18 mouse cellular contexts compared by ENCODE assay signal in genomic region chr10:60792365-60792764, GRCm38 (mm10). TPM values are rescaled to one million over a fixed set of nuclear protein-coding genes. Genes with fewer than 3 reads are reported as not detected.
DNase-seq lines count a peak whose midpoint lies in the region; ATAC-seq and TF ChIP-seq lines count a peak whose summit lies in the region.
"Had no signal": no experiment of that assay in that cellular context is flagged by ENCODE, and none has a peak within 500 bp of the region (broad histone marks: within the 10 kb centered on the region; RNA-seq: fewer than 3 reads in every experiment).

No protein-coding gene starts in this region.

- H3K36me3 ChIP-seq in heart, postnatal 0 days (replicated peaks; ENCODE audit: control insufficient read depth, insufficient read depth, low read length) = no peaks in the 10 kb centered on the region
- no peaks in the 10 kb centered on the region for H3K36me3 ChIP-seq in lung, embryonic 14.5 days (ENCODE audit: insufficient read depth)
- 0 out of 2 replicates have a peak, but pooled peaks cover under 1% of the 10 kb centered on the region for H3K36me3 ChIP-seq in limb, embryonic 12.5 days
- no peaks in the 10 kb centered on the region for H3K36me3 ChIP-seq in midbrain, postnatal 0 days (ENCODE audit: insufficient read depth, low read length)
- H3K36me3 ChIP-seq: neural tube, embryonic 13.5 days had no signal

- H3K4me1 ChIP-seq in heart, postnatal 0 days (ENCODE audit: control insufficient read depth, insufficient read depth) = peaks cover 19% of the 10 kb centered on the region
- H3K4me1 ChIP-seq in lung, embryonic 14.5 days (ENCODE audit: insufficient read depth) = no peaks in the 10 kb centered on the region
- peaks cover 60% of the 10 kb centered on the region for H3K4me1 ChIP-seq in limb, embryonic 12.5 days (replicated peaks)
- no peaks in the 10 kb centered on the region for H3K4me1 ChIP-seq in midbrain, postnatal 0 days (ENCODE audit: insufficient read depth, low read length)

- H3K9me3 ChIP-seq in heart, postnatal 0 days (replicated peaks; ENCODE audit: control insufficient read depth, low read length) = no peaks in the 10 kb centered on the region
- no peaks in the 10 kb centered on the region for H3K9me3 ChIP-seq in lung, embryonic 14.5 days (ENCODE audit: low read depth, low read length)
- H3K9me3 ChIP-seq in limb, embryonic 12.5 days = no peaks in the 10 kb centered on the region
- H3K9me3 ChIP-seq in midbrain, postnatal 0 days (ENCODE audit: low read length) = no peaks in the 10 kb centered on the region
- H3K9me3 ChIP-seq: neural tube, embryonic 13.5 days had no signal

- no peak for TF ChIP-seq EP300 in heart, postnatal 0 days (IDR thresholded peaks at IDR 0.05; ENCODE audit: low read depth)

- DNase-seq in embryo, embryonic 10.5 days (ENCODE audit: low spot score) = peak; percentile 32
- no peak for DNase-seq in embryo, embryonic 11 days
- no peak for DNase-seq in heart, postnatal 0 days (ENCODE audit: low spot score)
- no peak for DNase-seq in heart, adult 18-20 months
- DNase-seq in lung, embryonic 14.5 days = peak; percentile 48
- DNase-seq in lung, adult 18-20 months = no peak
- no peak for DNase-seq in midbrain, postnatal 0 days (ENCODE audit: low spot score)
- DNase-seq: cerebellum, adult 9-11 months; gastrocnemius, postnatal 10 days; left cerebral cortex, postnatal 4 days; liver, postnatal 0 days; midbrain, embryonic 14.5 days; right cerebral cortex, adult 18-20 months; thymus, adult 18-20 months had no signal

- 55% methylated on average over 10 of the region's 10 CpGs for WGBS in heart, postnatal 0 days
- WGBS in lung, embryonic 14.5 days = 28% methylated on average over 10 of the region's 10 CpGs
- WGBS in limb, embryonic 12.5 days = 32% methylated on average over 10 of the region's 10 CpGs
- WGBS in midbrain, postnatal 0 days = 67% methylated on average over 10 of the region's 10 CpGs

- peak overlapping the region; percentile 27 for H3K4me2 ChIP-seq in heart, postnatal 0 days (ENCODE audit: low read depth, low read length)
- H3K4me2 ChIP-seq in lung, embryonic 14.5 days = no peak overlapping the region
- 0 out of 2 replicates have a peak overlapping the region, but pooled peaks have one; percentile 10 for H3K4me2 ChIP-seq in limb, embryonic 12.5 days
- H3K4me2 ChIP-seq in midbrain, postnatal 0 days (ENCODE audit: low read depth, low read length, poor library complexity, severe bottlenecking) = no peak overlapping the region
- H3K4me2 ChIP-seq: neural tube, embryonic 13.5 days had no signal

- peak overlapping the region; percentile 75 for H3K27ac ChIP-seq in heart, postnatal 0 days (ENCODE audit: low read depth)
- no peak overlapping the region for H3K27ac ChIP-seq in lung, embryonic 14.5 days (ENCODE audit: low read depth)
- H3K27ac ChIP-seq in limb, embryonic 12.5 days = peak overlapping the region; percentile 95; the same call in 1 of the 2 replicates
- H3K27ac ChIP-seq in midbrain, postnatal 0 days (ENCODE audit: low read depth, low read length) = no peak overlapping the region
- H3K27ac ChIP-seq: neural tube, embryonic 13.5 days had no signal

- no peaks in the 10 kb centered on the region for H3K27me3 ChIP-seq in heart, postnatal 0 days (ENCODE audit: control insufficient read depth, insufficient read depth, low read length)
- no peaks in the 10 kb centered on the region for H3K27me3 ChIP-seq in lung, embryonic 14.5 days (ENCODE audit: insufficient read depth, low read length)
- no peaks in the 10 kb centered on the region for H3K27me3 ChIP-seq in limb, embryonic 12.5 days
- 0 out of 2 replicates have a peak, but pooled peaks cover 4% of the 10 kb centered on the region for H3K27me3 ChIP-seq in midbrain, postnatal 0 days (ENCODE audit: insufficient read depth, low read length)

- no peak for ATAC-seq in heart, postnatal 0 days (ENCODE audit: insufficient read depth, low read depth)
- ATAC-seq in lung, embryonic 14.5 days (ENCODE audit: insufficient read depth) = peak; percentile 12; the same call in 1 of the 2 replicates
- no peak for ATAC-seq in limb, embryonic 12.5 days (ENCODE audit: insufficient number of reproducible peaks, insufficient read depth, low FRiP score, low TSS enrichment, low read depth)
- no peak for ATAC-seq in midbrain, postnatal 0 days (ENCODE audit: low FRiP score)
- ATAC-seq: forebrain, embryonic 14.5 days; hindbrain, embryonic 16.5 days; liver, postnatal 0 days had no signal

- H3K4me3 ChIP-seq in heart, postnatal 0 days (ENCODE audit: low read depth, low read length) = no peak overlapping the region
- no peak overlapping the region for H3K4me3 ChIP-seq in lung, embryonic 14.5 days (ENCODE audit: low read depth, low read length)
- H3K4me3 ChIP-seq in limb, embryonic 12.5 days (replicated peaks) = no peak overlapping the region
- no peak overlapping the region for H3K4me3 ChIP-seq in midbrain, postnatal 0 days (ENCODE audit: low read depth, low read length)
- H3K4me3 ChIP-seq: neural tube, embryonic 13.5 days had no signal

- TF ChIP-seq CTCF in heart, postnatal 0 days (IDR thresholded peaks at IDR 0.05; ENCODE audit: low read depth) = no peak
- no peak for TF ChIP-seq CTCF in lung, embryonic 14.5 days (IDR thresholded peaks at IDR 0.05; ENCODE audit: low read depth)
- no peak for TF ChIP-seq CTCF in midbrain, postnatal 0 days (IDR thresholded peaks at IDR 0.05)

- H3K9ac ChIP-seq in heart, postnatal 0 days (replicated peaks; ENCODE audit: low read depth, low read length) = 0 out of 2 replicates have a peak overlapping the region, but pooled peaks have one; percentile 37
- H3K9ac ChIP-seq in lung, embryonic 14.5 days = no peak overlapping the region
- no peak overlapping the region; the same call in 1 of the 2 replicates for H3K9ac ChIP-seq in limb, embryonic 12.5 days (replicated peaks)
- no peak overlapping the region for H3K9ac ChIP-seq in midbrain, postnatal 0 days (replicated peaks; ENCODE audit: low read length, poor library complexity, severe bottlenecking)
- H3K9ac ChIP-seq: liver, postnatal 0 days; neural tube, embryonic 13.5 days had no signal

RNA-seq across cellular contexts. Expression of gene Unc5b, which starts 39.0 kb away (rescaled TPM):
- 50.5 and 63.2 TPM in 2 replicates for total RNA-seq in heart, postnatal 0 days (2014; rRNA removed; ENCODE audit: low replicate concordance)
- polyA plus RNA-seq in heart, postnatal 0 days (2015; fragmentation: Nextera tagmentation; extraction: Ambion mirVana) = 4.9 and 5.0 TPM in 2 replicates
- total RNA-seq in heart, adult 18-20 months (2021) = 10 to 100 TPM in 1 of 2 experiments, 1 to 10 TPM in 1; 8.2 to 10.4 TPM
- 6.6 TPM in 2 replicates for polyA plus RNA-seq in lung, embryonic 14.5 days (2014; fragmentation: Nextera tagmentation; extraction: Ambion mirVana)
- polyA plus RNA-seq in limb, embryonic 12.5 days (2016; fragmentation: Nextera tagmentation; extraction: Ambion mirVana) = 12.7 and 13.5 TPM in 2 replicates
- total RNA-seq in midbrain, postnatal 0 days (2014; rRNA removed) = 13.5 and 17.1 TPM in 2 replicates
- 1.1 and 1.3 TPM in 2 replicates for polyA plus RNA-seq in midbrain, postnatal 0 days (2015; fragmentation: Nextera tagmentation; extraction: Ambion mirVana)

RNA-seq across cellular contexts. Expression of gene Slc29a3, which starts 39.8 kb away (rescaled TPM):
- total RNA-seq in heart, postnatal 0 days (2014; rRNA removed; ENCODE audit: low replicate concordance) = 1.6 and 2.9 TPM in 2 replicates
- 3.7 and 4.4 TPM in 2 replicates for polyA plus RNA-seq in heart, postnatal 0 days (2015; fragmentation: Nextera tagmentation; extraction: Ambion mirVana)
- total RNA-seq in heart, adult 18-20 months (2021) = 1 to 10 TPM; 3.1 to 5.5 TPM
- polyA plus RNA-seq in lung, embryonic 14.5 days (2014; fragmentation: Nextera tagmentation; extraction: Ambion mirVana) = 7.4 and 9.0 TPM in 2 replicates
- 9.4 and 9.6 TPM in 2 replicates for polyA plus RNA-seq in limb, embryonic 12.5 days (2016; fragmentation: Nextera tagmentation; extraction: Ambion mirVana)
- 7.3 and 7.8 TPM in 2 replicates for total RNA-seq in midbrain, postnatal 0 days (2014; rRNA removed)
- 6.9 and 8.5 TPM in 2 replicates for polyA plus RNA-seq in midbrain, postnatal 0 days (2015; fragmentation: Nextera tagmentation; extraction: Ambion mirVana)

Comparison
In these comparisons a context has a peak if more than half of its experiments do, and no peak if none do; other contexts are left out.
1. DNase-seq: peak in embryo, embryonic 10.5 days (single experiment) and lung, embryonic 14.5 days (single experiment); none in embryo, embryonic 11 days (single experiment), heart, postnatal 0 days (single experiment), heart, adult 18-20 months (0 of 2), lung, adult 18-20 months (0 of 2) and midbrain, postnatal 0 days (single experiment).
2. H3K27ac ChIP-seq: peak in heart, postnatal 0 days (single experiment) and limb, embryonic 12.5 days (single experiment); none in lung, embryonic 14.5 days (single experiment) and midbrain, postnatal 0 days (single experiment).
3. H3K4me2 ChIP-seq: peak in heart, postnatal 0 days (single experiment) and limb, embryonic 12.5 days (single experiment); none in lung, embryonic 14.5 days (single experiment) and midbrain, postnatal 0 days (single experiment).